Mouse (Mus musculus): ENCODE data around the gene Slc43a3.

Slc43a3 gene

DNA sequence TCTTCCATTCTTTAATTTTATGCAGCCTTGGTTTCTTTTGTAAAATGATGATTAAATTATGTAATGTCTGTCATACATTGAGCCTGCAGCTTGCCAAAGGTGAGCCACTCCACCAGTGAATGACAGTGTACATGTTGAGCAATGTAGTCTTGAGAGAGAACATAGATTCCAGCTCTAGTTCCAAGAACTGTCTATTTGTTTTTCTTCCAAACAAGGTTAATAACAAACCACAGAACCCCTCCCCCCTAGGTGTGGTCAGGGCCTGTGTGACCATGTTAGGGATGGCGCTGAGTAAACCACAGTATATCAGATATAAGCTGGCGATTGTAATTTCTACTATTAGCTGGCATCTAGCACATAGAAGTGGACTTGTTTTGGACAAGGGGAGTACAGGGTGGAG, 60.0 kb downstream of the Slc43a3 start:
- DNase-seq, result no peak

DNA sequence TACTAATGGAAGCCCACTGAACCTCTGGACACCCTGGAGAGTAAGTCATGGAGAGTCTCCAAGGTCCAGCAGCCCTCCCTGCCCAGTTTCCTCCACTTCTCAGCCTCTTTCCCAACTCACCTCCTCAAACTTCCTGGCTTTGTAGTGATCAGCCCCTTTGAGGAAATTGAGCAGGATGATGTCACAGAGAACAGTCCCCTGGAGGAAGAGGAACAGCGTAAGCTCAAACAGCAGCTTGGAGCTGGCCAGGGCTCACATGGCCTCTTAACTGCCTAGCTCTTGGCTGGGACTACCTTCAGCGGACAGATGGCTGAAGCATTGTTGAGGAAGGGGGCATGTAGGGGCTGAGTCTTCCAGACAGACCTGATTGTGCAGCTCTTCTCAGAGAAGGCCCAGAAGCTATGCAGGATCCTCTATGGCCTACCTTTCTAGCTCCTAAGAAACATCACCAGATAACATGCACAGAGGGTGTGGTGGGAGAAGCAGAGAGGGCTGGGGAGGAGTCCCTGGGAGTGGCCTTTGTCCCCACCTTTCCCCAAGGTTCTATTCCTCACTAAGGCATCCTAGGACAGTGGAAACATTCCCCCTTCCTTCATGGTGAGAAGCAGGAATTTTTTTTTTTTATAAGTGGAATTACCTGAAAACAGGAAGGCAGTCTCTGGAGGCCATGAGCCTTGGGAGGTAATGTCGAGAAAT, 63.3 kb downstream of the Slc43a3 start:
- DNase-seq, result peak; percentile 17

DNA sequence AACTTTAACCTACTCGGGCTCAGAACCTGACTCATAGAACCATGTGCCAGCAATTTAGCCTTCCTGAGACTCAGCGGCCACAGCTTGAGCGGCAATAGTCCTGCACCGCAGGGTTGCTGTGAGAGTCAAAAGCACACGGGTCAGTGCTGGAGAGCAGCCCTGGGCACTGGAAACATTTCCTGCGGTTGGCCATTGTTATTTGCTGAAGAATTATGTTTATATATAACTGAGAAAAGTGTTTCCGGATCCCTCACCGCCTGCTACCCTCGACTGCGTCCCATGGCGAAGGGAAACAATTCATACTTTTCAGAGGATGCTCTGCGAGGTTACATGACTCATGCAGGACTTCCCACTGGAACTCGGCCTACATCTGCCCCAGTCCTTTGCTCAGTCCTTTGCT, 65.1 kb downstream of the Slc43a3 start:
- peak; percentile 34 for DNase-seq

DNA sequence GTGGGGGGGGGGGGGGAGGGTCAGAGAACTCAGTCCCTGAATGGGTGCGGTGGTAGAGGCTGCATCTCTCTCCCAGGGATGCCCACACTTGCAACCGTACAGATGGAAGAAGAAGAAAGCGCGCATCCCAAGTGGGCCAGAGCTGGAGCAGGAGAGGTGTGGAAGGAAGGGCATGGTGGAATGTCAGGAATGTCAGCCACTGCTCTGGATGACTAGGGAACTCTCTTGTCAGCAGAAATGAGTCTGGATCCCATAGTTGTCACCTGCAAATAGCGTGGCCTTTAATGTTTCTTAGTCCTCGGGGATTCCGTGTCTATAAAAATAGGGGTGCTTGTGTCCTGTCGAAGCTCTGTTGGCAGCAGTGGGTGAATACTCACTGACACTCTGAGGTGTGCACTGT, 66.2 kb downstream of the Slc43a3 start:
- DNase-seq, result no peak

DNA sequence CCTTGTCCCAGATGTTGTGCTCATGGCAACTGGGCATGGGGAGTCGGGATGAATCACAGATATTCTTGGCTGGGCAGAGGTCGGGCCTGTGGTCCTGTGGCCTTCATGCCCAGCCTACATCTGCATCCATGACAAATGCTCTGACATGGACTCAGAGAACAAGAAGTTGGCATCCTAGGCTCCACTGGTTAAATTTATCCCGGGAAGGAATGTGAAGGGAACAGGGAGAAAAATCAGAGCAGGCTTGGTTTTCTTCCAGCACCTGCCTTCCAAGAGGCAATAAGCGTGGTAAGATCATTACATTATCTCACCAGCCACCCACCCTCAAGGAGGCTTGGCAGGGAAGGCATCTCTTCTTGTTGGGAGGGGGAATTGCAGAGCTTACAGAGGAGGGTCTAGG, 68.0 kb downstream of the Slc43a3 start:
- DNase-seq, result no peak

DNA sequence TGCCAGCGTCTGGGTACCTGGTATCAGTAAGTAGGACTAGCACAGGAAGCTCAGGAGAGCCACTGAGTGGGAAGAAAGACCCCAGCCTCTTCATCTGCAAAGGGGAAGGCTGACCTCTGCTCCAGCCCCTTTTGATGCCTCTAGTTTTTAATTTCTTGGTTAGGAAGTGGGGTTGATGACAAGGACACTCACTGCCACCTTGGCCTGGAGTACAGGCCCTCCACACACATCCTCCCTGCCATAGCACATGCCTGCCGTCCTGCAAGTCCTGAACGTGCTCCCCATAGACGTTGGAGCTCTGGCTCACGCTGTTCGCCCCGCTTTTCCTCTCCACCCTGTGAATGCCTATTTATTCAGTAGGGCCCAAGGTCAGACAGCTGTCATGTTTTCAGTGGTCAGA, 70.2 kb downstream of the Slc43a3 start:
- no peak for DNase-seq

DNA sequence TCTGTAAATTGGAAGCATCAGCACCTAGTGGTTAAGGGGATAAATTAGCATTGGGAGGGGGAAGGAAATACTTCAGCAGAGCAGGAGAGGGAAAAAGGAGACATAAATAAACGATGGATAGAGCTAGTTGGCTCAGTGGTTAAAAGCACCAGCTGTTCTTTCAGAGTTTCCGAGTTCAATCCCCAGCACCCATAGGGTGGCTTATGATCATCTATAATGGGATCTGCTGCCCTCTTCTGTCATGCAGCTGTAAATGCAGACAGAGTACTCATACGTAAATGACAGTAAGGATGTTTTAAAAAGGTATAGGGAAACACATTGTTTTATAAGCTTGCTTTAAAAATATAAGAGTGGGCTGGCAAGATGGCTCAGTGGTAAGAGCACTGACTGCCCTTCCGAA, 71.3 kb downstream of the Slc43a3 start:
- peak; percentile 28 for DNase-seq
